Mouse (Mus musculus): Measurements from ENCODE around the gene Dapk3.
"Not testable (repeated sequence)": the region's sequence is repeated elsewhere in the genome, so short reads cannot be mapped to it uniquely, and the experiment has no call there.

The Dapk3 gene

GRCm38 (mm10) chr10:81145778-81146177, 37.0 kb upstream of the Dapk3 start:
- DNase-seq (ENCODE audit: low spot score in 2 of 2), result no peak

DNA sequence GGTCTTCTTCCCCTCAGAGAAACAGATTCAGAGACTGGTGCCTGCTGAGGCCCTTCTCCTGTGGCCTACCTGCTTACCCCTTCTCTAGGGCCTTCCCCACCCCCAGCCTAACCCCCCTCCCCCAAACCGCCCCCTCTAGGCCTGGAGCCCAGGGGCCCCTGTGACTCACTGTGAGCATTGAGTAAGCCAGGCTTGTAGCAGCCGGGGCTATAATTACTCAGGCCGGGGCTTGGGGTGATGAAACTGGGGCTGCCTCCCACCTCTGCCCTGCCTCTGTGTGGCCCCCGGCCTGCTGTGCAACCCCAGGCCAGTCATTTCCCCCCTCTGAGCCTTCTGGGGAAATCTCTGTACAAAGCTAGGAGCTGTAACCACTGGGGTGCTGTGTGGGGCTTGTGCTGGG, 36.5 kb upstream of the Dapk3 start:
- no peak for DNase-seq (ENCODE audit: low spot score in 2 of 2)

GRCm38 (mm10) chr10:81151261-81151660, 31.5 kb upstream of the Dapk3 start:
- DNase-seq (ENCODE audit: low spot score in 2 of 2), result no peak

DNA sequence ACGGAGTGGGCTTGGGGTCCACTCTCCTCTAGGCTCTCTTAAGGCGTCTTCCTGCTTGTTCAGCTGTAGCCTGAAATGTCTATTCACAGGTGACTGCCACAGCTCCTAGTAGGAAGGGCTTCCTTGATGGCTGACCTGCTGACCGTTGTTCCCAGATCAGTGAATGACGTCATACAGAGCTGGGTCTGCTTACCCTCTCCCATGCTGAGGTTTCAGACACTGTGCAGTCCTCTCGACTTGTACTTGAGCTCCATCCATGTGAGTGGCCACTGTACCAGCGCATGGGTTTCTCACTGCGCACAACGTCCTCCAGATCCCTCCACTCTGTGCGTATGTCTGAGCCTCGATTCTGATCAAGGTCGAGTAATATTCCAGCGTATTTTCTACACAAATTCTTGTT, 30.2 kb upstream of the Dapk3 start:
- DNase-seq (ENCODE audit: low spot score in 2 of 2), result no peak

DNA sequence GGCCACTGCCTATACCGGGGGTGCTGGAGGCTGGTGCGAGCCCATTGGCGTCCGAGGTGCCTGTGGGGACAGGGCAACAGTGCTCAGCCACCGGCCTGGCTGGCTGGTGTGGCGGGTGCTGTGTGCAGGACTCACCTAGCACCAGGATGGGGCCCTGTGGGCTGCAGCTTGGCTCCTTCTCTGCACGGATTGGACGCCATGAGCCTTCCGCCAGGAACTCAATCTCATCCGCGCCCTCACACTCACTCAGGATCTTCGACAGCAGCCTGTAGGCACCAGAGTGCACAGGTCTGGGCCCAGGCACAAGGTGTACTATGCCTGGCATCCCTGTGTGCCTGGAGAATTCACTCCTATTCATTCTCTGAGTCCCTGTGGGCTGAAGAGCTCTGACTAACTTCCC, 28.5 kb upstream of the Dapk3 start:
- no peak for DNase-seq (ENCODE audit: low spot score in 2 of 2)

DNA sequence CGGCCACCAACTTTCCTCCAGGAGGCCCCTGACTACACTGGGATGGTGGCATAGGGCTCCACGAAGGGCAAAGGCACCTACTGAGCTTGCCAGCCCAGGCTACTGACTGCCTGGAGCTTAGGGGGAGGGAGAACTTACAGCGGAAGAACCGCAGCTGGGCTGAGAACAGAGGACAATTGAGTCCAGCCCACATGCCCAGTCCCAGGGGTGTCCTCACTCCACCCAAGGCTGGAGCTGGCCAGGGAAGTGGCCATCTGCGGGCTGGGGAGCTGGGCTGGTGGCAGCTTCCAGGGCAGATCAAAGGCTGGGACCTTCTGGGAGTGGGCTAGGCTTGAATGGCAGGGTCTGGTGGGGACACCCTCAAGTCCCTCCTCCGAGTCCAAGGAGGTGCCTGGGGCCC, 28.1 kb upstream of the Dapk3 start:
- no peak for DNase-seq (ENCODE audit: low spot score in 2 of 2)

DNA sequence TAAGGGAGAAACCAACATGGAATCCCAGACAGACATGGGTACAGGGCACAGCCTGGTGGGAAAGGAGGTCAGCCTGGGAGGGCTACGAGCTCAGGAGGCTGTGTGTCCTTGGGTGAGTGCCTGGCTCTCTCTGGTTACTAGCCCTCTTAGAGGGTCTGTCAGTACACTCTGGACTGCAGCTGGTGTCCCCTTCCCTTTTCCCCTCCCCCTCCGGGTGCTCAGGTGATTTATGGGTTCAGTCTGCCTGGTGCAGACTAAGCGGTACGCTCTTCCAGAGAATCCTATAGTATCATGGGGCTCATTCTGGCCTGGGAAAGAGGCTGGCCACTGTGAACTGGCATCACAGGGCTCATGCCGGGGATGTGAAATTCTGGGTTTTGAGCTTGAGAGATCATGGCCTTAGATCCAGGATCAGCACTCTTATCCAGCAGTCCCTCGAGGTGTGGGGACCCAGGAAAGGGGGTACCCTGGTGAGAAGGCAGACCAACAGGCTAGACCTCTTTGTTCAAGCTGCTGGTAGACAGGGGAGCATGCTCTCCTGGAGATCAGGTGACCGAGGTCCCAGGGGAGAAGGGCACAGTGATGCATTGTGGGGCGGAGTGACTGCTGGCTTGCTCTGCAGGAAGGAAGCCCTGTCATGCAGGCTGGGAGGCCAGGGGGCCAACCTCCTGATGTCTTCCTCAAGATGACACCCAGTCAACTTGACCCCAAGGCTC, 21.0 kb upstream of the Dapk3 start:
- DNase-seq (ENCODE audit: low spot score in 2 of 2), result peak in 1 of 2 experiments; percentile 92

GRCm38 (mm10) chr10:81162318-81162652, 20.5 kb upstream of the Dapk3 start:
- no peak for DNase-seq (ENCODE audit: low spot score in 2 of 2)

DNA sequence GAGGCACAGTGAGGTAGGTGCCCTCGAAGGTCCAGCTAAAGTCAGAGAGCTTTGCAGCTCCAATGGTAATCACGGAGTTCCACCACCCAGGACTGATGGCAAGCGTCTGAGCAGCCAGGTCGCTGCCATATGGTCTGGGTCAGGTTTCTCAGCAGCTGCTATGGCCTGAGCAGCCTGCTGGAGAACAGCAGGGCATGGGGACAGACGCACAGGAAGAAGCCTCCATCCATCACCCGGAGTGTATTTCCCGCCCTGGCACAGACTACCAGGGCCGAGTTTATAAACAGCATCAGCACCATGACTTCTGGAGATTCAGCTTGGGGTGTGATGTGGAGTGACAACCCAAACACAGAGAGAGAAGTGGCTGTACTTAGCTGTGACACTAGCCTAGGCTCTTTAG, 17.7 kb upstream of the Dapk3 start:
- DNase-seq (ENCODE audit: low spot score in 2 of 2), result no peak

DNA sequence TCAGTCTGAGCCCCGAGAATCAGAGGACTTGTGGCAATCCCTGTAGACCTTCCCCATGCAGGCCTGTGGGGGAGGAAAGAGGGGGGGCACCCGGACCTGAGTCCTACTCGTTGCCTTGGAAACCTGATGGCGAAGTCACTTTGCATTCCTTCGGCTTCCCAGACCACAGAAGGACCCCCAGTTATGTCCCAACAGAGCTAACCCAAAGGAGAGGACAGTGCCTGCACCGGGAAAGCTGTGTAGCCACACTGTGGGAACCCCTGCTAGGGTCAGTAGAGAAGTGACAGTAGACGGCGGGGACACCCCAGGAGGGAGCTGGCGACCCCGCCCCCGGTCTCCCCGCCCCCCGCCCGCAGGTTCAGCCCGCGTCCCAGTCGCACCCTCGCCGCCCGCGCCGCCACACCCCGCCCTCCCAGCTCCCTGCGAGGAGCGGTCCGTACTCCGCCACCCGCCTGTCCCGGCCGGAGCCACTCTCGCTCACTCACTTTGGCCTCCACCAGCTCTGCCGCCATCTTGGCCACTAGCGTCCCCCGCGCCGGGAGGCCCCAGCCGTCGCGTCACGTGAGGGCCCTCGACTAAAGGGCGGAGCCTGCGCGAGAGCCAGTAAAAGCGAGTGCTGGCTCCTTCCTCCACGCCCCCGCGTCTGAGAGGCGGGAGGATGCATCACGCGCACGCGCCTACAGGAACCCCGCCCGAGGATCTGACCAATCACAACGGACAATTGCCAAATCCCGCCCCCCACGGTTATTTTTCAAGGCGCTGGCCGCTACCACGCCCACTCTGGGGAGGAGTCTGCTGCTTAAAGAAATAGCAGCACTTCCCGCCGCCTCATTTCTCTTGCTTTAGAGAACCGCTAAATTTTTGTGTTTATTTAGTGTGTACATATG, 15.4 kb upstream of the Dapk3 start, which contains the start of gene Pias4:
TSS of gene Pias4 (minus strand) at position 724 of the 887 bp plus-strand sequence.
- DNase-seq (ENCODE audit: low spot score in 2 of 2), result peak; percentile 100

DNA sequence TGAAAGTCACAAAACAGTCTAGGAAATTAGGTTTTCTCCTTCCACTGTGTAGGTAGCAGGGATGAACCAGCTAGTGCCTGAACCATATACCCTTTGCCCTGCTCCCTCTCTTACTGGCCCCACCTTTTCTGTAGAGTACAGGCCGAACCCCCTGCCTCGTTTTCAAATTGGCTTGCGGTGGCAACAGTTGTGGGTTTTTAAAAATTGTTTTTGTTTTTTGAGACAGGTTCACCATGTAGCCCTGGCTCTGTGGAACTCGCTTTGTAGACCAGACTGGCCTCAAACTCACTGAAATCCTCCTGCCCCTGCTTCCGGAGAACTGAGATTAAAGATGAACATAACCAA, 14.7 kb upstream of the Dapk3 start:
- no peak for DNase-seq (ENCODE audit: low spot score in 2 of 2)

GRCm38 (mm10) chr10:81168521-81169244, 14.1 kb upstream of the Dapk3 start:
- peak; percentile 85 to 89 for DNase-seq (ENCODE audit: low spot score in 2 of 2)

GRCm38 (mm10) chr10:81169411-81169900, 13.3 kb upstream of the Dapk3 start:
- peak; percentile 72 for DNase-seq (ENCODE audit: low spot score in 2 of 2)

DNA sequence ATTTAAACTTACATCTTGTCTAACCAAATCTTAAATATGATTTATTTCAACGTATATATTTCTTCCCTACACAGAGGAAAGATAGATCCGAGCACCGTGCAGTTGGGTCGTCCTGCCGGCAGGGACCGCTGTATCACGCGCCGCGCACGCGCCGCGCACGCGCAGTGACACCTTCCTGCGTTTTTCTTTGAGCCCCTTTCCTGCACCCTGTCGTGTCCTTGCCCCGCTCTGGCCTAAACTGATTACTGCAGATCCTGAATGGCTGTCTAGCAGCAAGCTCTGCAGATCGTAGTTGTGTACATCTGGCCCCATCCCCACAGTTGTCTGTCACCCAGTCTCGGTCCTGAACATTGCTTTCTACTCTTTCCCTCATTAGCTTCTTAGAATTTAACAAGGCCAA, 9.7 kb upstream of the Dapk3 start:
- peak; percentile 78 to 84 for DNase-seq (ENCODE audit: low spot score in 2 of 2)

DNA sequence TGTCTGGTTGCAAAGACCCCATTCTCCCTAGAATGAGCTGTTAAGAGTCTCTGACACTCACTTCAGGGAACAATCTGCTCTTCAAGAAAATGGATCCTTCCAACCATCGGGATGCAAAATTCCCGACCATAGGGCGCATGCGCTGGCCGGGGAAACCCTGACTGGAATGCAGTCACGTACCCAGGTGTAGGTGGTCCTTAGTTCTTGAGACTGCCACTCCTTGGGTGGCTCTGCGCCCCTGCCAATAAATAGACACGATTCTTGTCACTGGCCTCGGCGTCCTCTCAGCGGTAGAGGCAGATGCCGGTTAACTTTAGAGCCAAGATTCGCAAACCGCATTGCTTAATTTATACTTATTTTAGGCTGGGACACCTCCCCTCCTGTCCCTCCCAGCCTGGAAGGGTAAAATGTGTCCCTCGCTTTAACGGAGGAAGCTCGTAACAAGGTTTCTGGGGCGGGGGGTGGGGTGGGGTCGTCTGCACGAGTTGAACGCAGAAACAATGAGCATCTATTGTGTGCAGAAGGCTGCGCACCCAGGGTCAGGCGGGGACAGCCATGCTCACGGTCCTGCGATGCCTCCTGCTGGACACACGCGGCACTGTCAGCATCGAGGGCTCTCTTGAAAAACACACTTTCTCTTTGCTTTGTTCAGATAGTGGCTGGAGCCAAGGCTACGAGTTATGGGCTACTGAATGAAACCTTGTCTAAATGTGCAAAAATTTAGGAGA, 8.0 kb upstream of the Dapk3 start:
- DNase-seq (ENCODE audit: low spot score in 2 of 2), result peak; percentile 84 to 89

DNA sequence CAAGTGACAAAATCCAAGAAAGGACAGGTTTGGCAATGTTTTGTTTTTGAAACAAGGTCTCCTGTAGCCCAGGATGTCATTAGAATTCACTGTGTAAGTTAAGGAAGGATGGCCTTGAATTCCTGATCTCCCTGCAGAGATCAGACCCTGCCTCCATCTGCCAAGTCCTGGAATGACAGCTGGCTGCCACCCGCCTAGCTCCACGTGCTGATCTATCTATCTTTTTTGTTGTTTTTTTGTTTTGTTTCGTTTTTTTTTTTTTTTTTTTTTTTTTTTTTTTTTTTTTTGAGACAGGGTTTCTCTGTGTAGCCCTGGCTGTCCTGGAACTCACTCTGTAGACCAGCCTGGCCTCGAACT, 7.5 kb upstream of the Dapk3 start:
- not testable (repeated sequence) for DNase-seq (ENCODE audit: low spot score in 2 of 2)

DNA sequence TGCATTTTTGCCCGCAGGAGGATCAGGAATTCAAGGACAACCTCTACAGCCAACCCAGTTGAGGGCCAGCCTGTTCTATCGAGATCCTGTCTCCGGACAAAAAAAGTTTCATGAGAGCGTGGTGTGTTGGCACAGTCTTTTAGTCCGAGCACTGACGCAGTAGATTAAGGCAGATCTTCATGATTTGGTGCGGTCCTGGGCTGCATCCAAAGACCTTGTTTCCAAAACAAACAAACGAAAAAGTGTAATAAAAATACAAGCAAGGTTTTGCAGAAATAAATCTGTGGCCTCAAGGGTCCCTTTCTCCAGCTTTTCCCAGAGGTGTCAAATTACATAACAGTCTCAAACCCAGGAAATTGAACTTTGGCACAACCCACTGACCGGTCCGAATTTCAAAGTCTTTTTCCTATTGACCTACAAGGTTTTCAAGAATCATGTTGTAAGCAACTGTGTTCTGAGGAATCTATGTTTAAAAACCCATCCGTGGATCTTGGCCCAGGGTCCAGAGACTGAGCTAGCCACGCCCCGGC, 6.8 kb upstream of the Dapk3 start:
- no peak for DNase-seq (ENCODE audit: low spot score in 2 of 2)

- peak; percentile 97 to 98 for DNase-seq (ENCODE audit: low spot score in 2 of 2)
Measured at GRCm38 (mm10) chr10:81176466-81177271, 6.1 kb upstream of the Dapk3 start, which contains the start of gene Eef2. Gene Eef2 (plus strand): TSS chr10:81176631.

DNA sequence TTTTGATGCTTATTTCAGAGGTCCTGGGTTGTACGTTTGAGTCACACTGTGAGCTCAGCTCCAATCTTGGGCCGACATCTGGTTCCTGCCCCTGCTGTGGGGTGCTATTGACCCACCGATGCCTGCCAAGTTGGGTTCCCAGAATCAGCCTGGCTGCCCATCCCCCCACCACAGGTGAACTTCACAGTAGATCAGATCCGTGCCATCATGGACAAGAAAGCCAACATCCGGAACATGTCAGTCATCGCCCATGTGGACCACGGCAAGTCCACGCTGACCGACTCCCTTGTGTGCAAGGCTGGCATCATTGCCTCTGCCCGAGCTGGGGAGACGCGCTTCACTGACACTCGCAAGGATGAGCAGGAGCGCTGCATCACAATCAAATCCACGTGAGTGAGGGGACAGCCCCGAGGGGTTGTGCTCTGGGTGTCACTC, 5.3 kb upstream of the Dapk3 start:
- DNase-seq (ENCODE audit: low spot score in 2 of 2), result no peak

DNA sequence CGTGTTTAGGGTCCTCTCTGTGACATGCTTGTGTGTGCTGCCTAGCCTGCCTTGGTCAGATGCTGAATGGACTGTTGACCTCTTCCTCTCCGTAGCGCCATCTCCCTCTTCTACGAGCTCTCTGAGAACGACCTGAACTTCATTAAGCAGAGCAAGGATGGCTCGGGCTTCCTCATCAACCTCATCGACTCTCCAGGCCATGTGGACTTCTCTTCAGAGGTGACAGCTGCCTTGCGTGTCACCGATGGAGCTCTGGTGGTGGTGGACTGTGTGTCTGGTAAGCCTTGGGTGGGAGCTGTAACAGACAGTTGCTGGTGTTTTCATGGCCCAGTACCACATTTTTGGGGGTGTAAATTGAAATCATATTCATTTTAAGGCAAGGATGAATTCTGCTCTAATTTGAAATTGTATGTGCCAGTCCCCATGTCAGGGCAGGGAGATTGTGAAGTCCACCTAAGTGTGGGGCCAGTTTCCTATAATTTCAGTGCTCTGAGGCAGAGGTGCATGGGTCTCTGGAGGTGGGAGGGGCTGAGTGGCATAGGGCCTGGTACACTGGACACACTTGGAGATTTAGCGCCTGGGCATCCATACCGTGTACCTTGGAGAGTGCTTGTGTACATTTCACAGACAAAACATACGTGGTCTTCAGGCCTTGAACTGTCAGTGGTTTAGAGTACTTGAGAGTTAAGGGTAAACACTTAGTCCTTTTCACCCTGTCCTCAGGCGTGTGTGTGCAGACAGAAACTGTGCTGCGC, 4.7 kb upstream of the Dapk3 start:
- no peak for DNase-seq (ENCODE audit: low spot score in 2 of 2)

Data from natural killer cell, adult 2 months (primary cell).